Mouse (Mus musculus) WW6 (cell line): Measurements from ENCODE around the gene Mrpl14.

Experiments used
- DNase-seq: peaks from one replicate; pipeline ENCODE4 v3.0.0-alpha.2; 2013; ENCODE audit warnings: low read depth, low spot score

Mrpl14 gene

DNA sequence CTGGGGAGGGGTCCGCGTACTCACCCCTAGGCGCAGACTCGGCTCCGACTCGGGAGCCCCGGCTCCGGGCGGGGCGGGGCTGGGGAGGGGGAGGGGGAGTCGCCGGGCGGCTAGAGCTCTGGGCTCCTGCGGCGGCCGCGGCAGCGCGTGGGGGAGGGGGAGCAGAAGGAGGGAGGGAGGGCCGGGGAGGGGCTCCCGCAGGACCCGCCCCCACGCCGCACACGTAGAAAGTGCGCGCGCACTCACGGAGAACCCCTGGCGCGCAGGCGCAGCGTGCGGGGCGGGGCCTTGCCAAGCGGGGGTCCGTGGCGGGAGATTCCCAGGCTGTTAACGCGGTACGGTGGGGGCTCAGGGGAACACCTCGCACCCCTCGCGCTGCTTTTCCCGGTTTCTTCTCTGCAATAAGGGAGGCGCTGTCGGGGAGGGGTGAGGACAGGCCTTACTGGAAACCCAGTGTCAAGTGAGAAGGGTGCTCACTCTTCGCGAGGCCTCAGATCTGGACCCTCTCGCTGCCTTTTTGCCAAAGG is at the start of gene Mrpl14:
Gene Mrpl14 (plus strand): TSS at position 230 of the 527 bp plus-strand sequence.
- peak; percentile 76 for DNase-seq

DNA sequence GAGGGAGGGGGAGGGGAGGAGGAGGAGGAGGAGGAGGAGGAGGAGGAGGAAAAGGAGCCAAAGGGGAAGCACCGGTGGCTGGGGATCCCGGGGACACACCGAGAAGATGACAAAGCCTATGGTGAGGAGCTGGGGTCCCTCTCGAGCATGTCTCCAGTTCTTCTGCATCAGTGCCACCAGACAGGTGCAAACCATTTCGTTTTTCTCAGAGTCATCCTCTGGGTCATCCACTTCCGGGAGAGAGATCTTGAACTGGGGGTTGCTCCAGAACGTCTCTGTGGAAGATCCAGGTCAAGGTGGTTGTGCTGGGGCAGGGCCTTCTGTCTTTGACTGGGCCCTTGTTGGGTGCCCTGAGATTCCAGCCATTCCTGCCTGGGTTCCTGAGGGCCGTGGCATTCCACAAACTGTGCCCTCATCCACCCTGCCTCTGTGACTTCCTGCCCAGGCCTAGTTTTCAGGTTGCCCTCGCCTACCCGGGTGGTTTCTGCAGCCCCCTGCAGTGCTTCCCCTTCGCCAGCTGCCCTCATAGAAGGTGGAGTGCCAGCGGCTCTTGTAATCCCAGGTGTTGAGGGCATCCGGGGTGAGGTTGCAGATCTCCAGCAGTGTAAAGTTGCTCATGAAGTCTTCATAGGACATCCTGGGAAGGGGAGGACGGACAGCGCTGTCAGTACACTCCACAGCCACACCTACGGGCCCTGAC is 47.4 kb upstream of the Mrpl14 start:
- no peak for DNase-seq

DNA sequence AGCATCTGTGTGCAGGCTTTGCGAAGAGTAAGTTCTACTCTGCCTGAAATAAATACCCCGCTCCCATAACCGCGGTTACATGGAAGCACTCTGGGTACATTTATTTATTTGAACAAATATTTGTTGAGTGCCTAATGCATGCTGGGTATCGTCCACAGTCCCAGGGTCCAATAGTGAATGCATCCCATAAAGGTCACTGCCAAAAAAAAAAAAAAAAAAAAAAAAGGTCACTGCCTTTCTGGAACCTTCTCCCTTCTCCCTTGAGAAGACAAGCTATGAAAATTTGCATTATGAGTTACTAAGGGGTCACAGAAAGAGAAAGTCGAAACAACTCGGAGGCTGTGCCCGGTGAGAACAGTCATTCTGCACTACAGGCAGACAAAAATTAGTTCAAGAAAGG is 44.1 kb upstream of the Mrpl14 start:
- no peak for DNase-seq

DNA sequence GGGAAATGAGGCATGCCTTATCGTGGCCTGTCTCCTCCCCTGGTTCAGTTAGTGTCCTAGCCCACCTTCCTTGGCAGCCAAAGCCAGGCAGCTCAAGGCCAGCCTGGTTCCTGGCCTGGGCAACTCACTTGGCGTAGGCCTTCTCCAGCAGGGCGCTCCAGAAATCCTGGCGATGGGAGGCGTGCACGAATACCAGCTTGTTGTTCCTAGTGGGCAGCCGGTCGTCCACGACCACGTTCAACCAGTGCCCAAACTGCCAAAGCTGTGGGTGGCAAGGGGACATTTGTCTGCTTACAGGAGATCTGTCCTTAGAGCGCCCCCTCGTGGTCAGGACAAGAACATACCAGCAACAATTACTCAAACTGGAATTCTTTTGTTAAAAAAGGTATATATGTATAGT is 43.4 kb upstream of the Mrpl14 start:
- DNase-seq = no peak

DNA sequence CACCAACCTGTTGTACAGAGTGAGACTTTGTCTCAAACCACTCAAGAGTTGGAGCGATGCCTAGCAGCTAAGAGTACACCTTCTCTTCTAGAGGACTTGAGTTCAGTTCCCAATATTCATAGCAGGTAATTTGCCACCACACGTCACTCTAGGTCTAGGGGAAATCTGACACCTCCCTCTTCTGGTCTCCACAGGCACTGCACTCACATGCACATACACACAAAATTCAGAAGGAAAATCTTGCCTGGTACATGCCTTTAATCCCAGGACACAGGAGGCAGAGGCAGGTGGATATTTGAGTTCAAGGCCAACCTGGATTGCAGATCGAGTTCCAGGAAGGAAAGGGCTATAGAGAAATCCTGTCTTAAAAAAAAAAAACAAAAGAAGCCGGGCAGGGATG is 41.9 kb upstream of the Mrpl14 start:
- no peak for DNase-seq

DNA sequence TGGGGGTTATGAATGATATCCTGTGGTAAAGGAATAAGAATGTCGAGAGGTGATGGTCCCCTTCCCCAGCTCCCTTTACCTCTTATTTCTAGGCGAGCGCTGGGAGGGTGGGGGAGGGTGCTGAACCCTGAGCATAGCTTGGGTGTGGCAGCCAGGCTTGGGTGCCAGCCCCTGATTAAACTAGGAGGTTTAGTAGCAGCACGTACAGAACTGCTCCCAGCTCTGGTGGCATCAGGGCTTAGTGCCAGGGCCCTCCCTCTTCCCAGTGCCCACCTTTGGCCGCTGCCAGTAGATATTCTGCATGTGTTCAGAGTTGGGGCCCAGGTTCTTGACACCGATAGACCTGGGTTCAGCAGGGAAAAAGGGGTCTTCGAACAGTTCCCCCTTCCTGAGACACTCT is 32.9 kb upstream of the Mrpl14 start:
- no peak for DNase-seq

DNA sequence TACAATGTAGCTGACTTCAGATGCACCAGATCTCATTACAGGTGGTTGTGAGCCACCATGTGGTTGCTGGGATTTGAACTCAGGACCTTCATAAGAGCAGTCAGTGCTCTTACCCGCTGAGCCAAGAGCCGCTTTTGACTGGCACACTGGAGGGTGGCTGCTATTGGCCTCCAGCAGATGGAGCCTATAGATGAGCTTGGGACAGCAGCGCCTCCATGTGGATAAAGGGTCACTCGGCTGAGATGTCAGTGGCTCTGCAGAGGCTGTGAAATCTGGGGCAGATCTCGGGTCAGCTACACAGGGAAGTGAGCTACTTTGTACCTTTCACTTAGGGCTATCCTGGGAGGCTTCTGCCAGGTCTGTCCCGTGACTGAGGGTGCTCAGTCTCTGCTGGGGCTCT is 30.3 kb upstream of the Mrpl14 start:
- peak; percentile 43 for DNase-seq

DNA sequence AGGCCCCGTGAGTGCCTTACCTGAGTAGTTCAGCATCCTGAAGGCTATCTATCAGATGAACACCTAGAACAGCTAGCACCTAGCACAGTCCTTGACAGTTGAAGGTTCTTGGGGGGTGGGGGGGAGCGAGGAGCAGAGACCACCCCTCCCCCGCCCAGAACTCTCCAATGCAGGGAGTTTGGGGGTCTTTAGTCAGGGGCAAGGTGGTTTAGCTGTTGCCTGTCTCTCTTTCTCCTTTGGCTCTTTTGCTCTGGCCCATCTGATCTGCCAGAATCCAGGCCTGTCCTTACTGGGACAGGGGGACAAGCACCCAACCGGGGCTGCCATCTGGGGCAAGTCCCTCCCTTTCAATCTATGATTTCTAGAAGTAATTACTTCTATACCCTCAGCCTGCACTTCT is 26.9 kb upstream of the Mrpl14 start, which contains the start of gene Capn11:
Gene Capn11 (minus strand): TSS at position 101 of the 400 bp plus-strand sequence.
- no peak for DNase-seq

DNA sequence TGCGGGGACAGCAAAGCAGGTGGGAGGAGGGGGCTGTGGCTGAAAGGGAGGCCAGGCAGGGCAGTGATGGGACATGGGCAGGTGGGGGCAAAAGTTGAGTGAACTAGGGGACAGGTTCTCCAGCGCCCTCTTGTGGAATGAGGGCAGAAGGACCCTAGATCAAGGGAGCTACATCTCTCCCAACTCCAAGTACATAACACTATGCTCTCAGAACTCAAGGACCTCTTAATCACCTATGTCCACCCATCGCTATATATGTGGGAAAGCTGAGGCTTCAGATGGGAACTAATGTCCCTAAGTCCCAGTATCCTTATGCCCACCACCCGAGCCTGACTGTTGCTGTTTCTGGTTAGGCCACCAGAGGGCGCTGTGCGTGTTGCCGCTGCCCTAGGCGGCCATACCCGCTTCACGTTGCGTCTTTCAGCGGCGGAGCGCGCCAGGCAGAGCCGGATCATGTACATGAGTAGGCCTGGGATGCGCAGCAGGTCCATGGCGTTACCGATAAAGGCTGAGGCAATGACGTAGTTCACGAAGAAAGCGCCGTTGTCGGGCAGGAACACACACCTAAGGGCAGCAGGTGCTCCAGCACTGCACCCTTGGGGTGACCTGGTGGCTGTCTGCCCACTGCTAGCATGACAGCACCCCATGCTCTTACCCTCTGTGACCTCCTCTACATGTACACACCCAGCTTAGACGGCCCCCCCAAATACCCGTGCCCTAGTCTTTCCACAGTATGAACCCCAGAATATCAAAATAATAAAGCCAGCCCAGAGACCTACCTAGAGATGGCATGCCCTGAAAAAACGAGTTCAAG is 22.8 kb upstream of the Mrpl14 start:
- DNase-seq = no peak

DNA sequence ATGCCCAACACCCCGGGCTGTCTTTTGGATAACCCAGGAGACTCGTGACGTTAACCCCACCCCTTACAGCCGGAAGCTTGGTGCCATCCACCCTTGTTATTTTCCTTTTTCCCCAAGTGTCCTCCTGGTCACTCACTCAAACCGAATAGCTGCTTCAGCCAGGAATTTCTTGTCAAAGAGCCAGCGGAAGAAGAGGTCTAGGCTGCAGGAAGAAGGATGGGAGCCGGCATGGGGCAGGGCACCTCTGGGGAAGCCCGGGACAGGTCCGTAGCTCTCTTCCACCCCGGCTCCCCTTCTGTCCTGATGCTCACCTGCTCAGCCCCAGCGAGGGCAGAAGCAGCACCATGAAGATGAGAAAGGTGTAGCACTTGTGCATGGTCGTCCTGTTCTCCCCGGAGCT is 21.5 kb upstream of the Mrpl14 start:
- no peak for DNase-seq

DNA sequence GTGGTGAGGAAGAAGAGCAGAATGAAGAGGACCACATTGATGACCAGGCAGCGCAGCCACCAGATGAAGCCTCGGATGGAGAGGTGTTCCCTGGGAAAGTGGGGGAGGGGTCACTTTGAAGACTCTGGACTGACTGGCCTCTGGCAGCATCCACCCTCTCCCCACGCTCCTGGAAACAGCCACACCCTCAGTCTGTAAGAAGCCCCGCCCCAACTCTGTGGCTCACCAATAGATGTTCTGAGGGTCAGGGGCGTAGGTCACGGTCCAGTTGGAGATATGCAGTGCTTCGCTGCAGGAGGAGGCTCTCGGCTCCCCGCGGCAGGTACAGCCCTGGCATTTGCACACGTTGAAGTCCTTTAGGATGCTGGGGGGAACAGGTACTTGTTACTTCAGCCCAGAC is 20.0 kb upstream of the Mrpl14 start:
- no peak for DNase-seq

DNA sequence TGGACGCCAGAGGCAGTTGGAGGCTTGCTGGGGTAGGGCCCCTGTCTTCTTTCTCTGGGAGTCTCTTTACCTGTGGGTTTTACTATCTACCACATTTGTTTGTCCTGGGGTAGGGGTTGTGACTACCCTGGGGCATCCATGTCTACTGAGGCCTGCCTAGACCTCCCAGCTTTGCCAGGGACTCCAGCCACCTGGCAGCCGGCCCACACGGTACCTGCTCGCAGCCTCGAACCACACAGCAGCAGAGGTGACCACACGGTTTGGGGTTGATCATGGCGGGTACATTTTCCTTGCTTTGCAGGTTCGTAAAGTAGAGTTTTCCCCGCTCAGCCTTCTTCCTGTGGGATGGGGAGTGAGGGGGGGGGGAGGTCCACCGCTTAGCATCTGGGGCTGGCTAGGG is 18.6 kb upstream of the Mrpl14 start:
- DNase-seq = no peak

DNA sequence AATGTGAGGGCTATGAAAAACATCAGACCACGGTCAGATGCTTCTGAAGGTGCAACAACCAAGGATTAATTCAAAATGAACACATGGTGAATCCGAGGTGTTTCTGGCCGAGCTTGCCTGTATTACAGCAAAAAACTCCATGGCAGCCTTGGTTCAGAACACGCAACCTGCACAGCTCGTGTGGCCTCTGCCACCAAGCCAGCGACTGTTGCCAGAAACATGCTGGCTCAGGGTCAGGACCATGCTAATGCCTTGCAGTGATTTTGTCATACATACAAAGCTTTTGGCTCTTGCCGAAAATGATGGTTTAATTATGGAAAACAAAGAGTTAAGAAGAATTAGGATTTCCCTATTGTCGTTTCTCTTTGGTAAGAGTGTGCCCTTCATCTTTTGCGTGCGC is 18.1 kb upstream of the Mrpl14 start:
- DNase-seq = no peak

DNA sequence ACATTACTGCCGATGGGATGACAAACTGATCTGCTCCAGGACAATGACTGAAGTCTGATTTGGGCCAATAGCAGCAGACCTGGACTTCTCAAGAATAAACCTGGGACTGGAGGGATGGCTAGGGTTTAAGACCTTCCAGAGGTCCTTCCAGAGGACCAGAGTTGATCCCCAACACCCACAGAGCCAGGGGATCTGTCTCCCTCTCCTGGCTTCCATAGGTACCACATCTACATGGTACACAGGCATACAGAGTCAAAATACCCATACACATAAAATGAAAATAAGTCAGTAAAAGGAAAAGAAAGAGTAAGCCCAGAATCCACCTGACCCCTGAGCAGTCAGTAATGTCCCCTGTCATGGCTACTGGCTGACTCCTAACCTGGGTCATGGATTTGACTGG is 14.3 kb upstream of the Mrpl14 start:
- no peak for DNase-seq

DNA sequence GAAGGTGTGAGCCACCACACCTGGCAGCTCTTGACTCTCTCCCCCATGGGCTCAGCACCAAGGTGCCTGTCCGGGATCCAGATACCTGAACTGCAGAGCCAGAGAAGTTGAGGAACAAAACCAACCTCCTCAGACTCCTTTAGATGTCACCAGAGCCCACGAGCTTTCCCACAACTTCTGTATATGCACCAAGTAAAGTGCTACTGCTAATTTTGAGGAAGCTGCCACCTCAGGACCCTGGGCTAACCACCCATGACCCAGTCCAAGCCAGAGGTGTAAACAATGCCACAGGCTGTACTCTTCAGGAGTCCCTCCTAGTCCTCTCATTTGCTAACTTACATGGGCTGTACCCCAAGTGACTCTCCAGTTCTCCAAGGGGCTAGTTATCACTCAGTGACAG is 13.5 kb upstream of the Mrpl14 start:
- DNase-seq = no peak

DNA sequence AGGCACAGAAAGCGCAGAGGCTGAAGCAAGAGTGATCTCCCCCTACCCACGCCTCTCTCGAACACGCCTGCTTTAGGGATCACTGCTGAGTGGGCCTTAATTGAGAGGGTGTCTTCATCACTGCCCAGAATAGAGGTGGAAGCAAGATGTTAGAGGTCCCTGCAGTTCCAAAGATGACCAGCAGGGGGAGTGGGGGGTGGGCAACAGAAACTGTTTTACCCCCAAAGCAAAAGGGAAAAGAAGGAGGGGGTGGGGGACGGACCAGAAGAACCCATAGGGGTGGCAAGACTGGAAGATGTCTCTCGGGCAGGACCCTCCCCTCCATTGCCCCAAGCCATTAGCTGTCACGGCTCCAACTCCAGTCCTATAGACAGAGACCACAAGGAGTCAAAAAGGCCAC is 8.0 kb upstream of the Mrpl14 start:
- DNase-seq = no peak

DNA sequence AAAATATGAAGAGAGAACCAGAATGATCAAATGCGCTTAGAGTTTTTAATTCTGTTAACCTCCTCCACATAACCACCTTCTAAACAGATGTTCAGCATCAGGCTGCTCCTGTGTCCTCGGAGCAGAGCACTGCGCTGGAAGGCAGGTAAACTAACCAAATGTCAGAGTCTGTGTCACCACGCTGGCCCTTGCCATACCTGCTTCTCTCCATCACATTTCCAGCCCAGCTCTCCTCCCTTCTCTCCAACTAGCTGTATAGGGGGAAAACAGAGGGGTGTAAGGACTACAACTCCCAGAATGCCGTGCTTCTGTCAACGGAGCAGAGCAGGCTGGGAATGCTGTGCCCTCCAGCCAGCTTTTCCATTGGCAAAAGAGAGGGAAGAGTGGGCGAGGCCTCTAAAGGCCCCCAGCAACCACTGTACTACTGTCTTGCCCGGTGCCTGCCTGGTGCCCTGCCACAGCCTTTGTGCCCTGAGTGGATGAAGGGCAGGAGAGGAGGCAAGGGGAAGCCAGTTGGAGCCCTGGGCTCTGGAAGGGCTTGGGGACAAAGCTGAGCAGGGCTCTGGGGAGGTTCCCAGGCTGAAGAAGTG is 5.6 kb upstream of the Mrpl14 start:
- DNase-seq = no peak

DNA sequence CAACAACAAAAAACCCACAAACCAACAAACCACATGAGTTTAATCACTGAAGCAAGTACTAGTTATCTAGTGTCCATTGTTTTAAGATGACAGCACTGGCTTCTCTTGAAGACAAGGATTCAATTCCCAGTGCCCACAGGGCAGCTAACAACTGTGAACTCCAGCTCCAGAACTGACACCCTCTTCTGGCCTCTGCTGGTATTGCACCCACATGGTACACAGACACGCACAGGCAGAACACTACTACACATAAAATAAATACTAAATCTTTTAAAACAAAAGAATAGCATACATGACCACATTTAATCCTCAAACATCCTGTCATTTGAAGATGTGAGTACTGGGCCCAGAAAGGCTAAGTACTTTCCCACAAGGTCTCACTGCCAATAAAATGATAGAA is 4.5 kb upstream of the Mrpl14 start:
- DNase-seq = no peak

DNA sequence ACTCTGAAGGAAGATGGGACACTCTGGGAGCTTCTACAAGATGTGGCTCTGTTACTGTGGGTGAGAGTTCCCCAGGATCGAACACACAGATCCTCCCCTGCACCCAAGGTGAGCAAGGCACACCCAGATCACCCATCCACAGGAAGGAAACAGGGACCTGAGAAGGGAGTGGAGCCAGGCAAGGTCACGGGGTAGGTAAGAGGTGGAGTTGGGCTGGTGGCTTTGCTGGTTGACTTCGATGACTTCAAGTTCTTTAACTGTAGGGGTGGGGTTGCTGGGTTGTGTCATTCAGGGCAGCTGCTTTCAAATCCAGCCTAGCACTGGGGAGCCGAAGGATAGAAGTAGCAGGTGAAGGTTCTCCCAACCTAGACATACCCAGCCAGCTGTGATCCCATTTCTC is 3.3 kb upstream of the Mrpl14 start:
- no peak for DNase-seq

DNA sequence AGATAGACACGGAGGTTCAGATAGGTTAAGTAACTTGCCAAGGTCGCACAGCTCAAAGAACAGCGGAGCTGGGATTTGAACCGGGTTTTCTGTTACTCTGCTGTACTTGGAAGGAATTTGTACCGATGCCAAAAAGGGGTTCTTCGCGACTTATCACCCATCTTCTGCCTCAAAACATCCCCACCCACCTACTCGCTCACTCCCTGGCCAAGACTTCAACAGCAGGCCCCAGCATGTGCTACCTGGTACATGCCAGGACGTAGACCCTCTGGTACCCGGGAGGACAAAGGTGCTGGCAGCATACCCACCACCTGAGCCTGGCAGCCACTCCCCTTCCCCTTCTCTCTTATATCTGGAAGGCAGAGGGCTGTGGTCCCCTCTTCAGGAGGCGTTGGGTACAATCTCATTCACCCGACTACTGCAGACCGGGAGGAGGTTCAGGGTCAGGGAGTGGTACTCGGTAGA is 1.4 kb upstream of the Mrpl14 start:
- DNase-seq = no peak

DNA sequence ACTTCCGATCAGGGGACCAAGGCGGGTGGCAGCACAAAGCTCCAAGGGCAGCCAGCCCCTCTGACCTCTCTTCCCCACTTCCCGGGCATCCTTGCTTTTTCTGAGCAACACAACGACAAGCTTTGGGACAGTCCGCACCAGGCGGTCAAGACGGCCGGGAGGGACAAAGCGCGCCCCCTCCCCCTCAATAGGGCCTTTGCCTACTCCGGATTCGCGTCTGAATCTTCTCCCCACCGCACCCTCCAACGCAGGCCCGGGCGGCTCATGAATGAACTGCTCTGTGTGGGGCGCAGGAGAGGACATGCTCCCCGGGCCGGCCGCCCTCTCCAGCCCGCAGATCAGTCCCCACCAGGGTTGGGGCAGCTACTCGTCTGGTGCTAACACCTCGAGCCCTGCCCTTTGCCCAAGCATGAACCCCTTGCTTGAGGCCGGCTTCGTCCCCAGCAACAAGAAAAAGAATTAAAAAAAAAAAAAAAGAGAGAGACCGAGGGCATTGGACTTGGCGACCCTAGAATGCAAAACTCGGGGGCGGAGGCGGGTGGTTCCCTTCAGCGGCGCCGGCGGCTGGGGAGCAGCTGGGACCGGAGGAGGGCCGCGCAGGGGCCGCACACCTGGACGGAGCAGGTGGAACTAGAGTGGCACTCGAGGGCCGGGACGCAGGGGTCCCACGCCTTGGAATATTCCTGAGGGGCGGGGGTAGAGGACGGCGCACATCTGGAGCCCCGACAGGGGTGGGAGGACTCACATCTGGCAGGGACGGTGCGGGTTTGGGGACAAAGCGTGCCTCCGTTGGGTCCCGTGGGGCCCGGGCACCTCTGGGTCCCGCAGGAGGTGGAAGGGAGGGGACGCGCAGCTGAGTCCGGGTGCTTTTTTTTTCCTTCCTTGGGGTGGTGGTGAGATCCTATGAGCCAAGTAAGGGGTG is 690 bp upstream of the Mrpl14 start:
- no peak for DNase-seq
